Mouse (Mus musculus) liver, postnatal 0 days (tissue): ENCODE results near the gene Prss2. TPM values are rescaled to one million over a fixed set of nuclear protein-coding genes. Genes with fewer than 3 reads are reported as not detected.
"Not testable (repeated sequence)": the region's sequence is repeated elsewhere in the genome, so short reads cannot be mapped to it uniquely, and the experiment has no call there.

Experiments used
- ATAC-seq: fragments of 200-750 bp; cut with Nextera tagmentation; 2 replicates; pipeline ENCODE4 v1.8.0; 2017; ENCODE audit warnings: mild to moderate bottlenecking, moderate library complexity
- DNase-seq: peaks from one replicate; pipeline ENCODE4 v3.0.0-alpha.2; 2016
- H3K27ac ChIP-seq: fragments of 300-500 bp; sonication (generic); 2 replicates; pipeline ENCODE4 v1.5.1; 2014; ENCODE audit warnings: antibody characterized with exemption, moderate library complexity, mild to moderate bottlenecking, low read depth
- H3K27me3 ChIP-seq: fragments of 300-500 bp; sonication (generic); 2 replicates; pipeline ENCODE4 v1.6.1; 2014; ENCODE audit warnings: low read length, control low read depth, mixed read lengths; ENCODE audit not compliant: insufficient read depth
- H3K36me3 ChIP-seq: fragments of 300-500 bp; sonication (generic); replicated peaks from 2 replicates; pipeline ENCODE4 v1.6.1; 2014; ENCODE audit warnings: mild to moderate bottlenecking, control low read depth, low read length, moderate library complexity, mixed read lengths; ENCODE audit not compliant: insufficient read depth
- H3K4me1 ChIP-seq: fragments of 300-500 bp; sonication (generic); 2 replicates; pipeline ENCODE4 v1.6.1; 2014; ENCODE audit warnings: antibody characterized with exemption, mild to moderate bottlenecking, control low read depth; ENCODE audit not compliant: insufficient read depth
- H3K4me2 ChIP-seq: fragments of 300-500 bp; sonication (generic); 2 replicates; pipeline ENCODE4 v1.6.1; 2014; ENCODE audit warnings: low read depth, mild to moderate bottlenecking, low read length, moderate library complexity, mixed read lengths
- H3K4me3 ChIP-seq: fragments of 300-500 bp; sonication (generic); 2 replicates; pipeline ENCODE4 v1.5.1; 2014; ENCODE audit warnings: low read depth, low read length
- H3K9ac ChIP-seq: fragments of 300-500 bp; sonication (generic); replicated peaks from 2 replicates; pipeline ENCODE4 v1.6.1; 2014; ENCODE audit warnings: mild to moderate bottlenecking, moderate library complexity
- H3K9me3 ChIP-seq: fragments of 300-500 bp; sonication (generic); 2 replicates; pipeline ENCODE4 v1.6.1; 2016; ENCODE audit warnings: mild to moderate bottlenecking, control low read depth, low read length, mixed read lengths
- CTCF ChIP-seq: sonication (generic); IDR thresholded peaks from 2 replicates; pipeline ENCODE4 v1.5.1; 2016; ENCODE audit warnings: antibody characterized with exemption, low read depth
- EP300 ChIP-seq: IDR thresholded peaks from 2 replicates; pipeline ENCODE4 v1.6.1; 2016; ENCODE audit warnings: antibody characterized with exemption, low read depth, mild to moderate bottlenecking
- WGBS: fragments of 180-500 bp; shearing (Covaris S2); extraction: QIAGEN DNeasy Blood & Tissue Kit; methylation state at CpG from one replicate; pipeline ENCODE4 v1.1.7; 2014; ENCODE audit not compliant: insufficient replicate concordance; 5-methylcytosine and 5-hydroxymethylcytosine counted together
- polyA plus RNA-seq: library from polyadenylated mRNA; unstranded; fragments of >200 nt; fragmentation: Nextera tagmentation; extraction: Ambion mirVana; gene quantifications from 2 replicates; pipeline ENCODE4 v1.2.1, GENCODE M21; 2015

Prss2 gene
- polyA plus RNA-seq, 1 experiment from 2014 or later = 0.18 TPM

- H3K27ac ChIP-seq = not testable (repeated sequence)
Observed at GRCm38 (mm10) chr6:41529987-41530386, 8.4 kb downstream of the Prss2 start.

GRCm38 (mm10) chr6:41532181-41532580 lies 10.6 kb downstream of the Prss2 start:
- WGBS = 68% methylated on average over 4 of the region's 4 CpGs
- Histone ChIP-seq H3K36me3 (no peaks in the 10 kb centered on the region), H3K4me3 (no peak overlapping the region), H3K9ac (no peak overlapping the region), H3K9me3 (no peaks in the 10 kb centered on the region), H3K27me3 (no peaks in the 10 kb centered on the region), H3K27ac (no peak overlapping the region), H3K4me2 (no peak overlapping the region), H3K4me1 (no peaks in the 10 kb centered on the region)
- ATAC-seq = no peak
- no peak for DNase-seq
- TF ChIP-seq EP300 (no peak), CTCF (no peak)

More at GRCm38 (mm10) chr6:41529987-41530386, 8.4 kb downstream of the Prss2 start:
- not testable (repeated sequence) for H3K36me3 ChIP-seq, H3K4me3 ChIP-seq, H3K9ac ChIP-seq, DNase-seq, H3K4me2 ChIP-seq, H3K27me3 ChIP-seq, ATAC-seq, H3K9me3 ChIP-seq, H3K4me1 ChIP-seq
- TF ChIP-seq CTCF = peak; percentile 23; the same call in 1 of the 2 replicates
- WGBS = 34% methylated on average over 2 of the region's 2 CpGs

GRCm38 (mm10) chr6:41532687-41533284 lies 11.2 kb downstream of the Prss2 start:
- Histone ChIP-seq H3K9ac (no peak overlapping the region), H3K4me3 (no peak overlapping the region), H3K27me3 (no peaks in the 10 kb centered on the region), H3K36me3 (no peaks in the 10 kb centered on the region), H3K9me3 (no peaks in the 10 kb centered on the region), H3K4me1 (no peaks in the 10 kb centered on the region), H3K27ac (no peak overlapping the region), H3K4me2 (no peak overlapping the region)
- 64% methylated on average over 8 of the region's 8 CpGs for WGBS
- TF ChIP-seq EP300 (no peak), CTCF (no peak)
- ATAC-seq = no peak
- DNase-seq = no peak

- Histone ChIP-seq H3K4me1 (no peaks in the 10 kb centered on the region), H3K36me3 (no peaks in the 10 kb centered on the region), H3K9ac (no peak overlapping the region), H3K27me3 (no peaks in the 10 kb centered on the region), H3K4me2 (no peak overlapping the region), H3K9me3 (no peaks in the 10 kb centered on the region), H3K4me3 (no peak overlapping the region), H3K27ac (no peak overlapping the region)
- ATAC-seq = no peak
- DNase-seq = no peak
- TF ChIP-seq CTCF (no peak), EP300 (no peak)
- WGBS = 74% methylated on average over 1 of the region's 1 CpGs
Observed at GRCm38 (mm10) chr6:41537376-41537775, 15.8 kb downstream of the Prss2 start.

GRCm38 (mm10) chr6:41538296-41538695 lies 16.7 kb downstream of the Prss2 start:
- not testable (repeated sequence) for DNase-seq, H3K4me3 ChIP-seq, H3K9ac ChIP-seq, ATAC-seq, H3K9me3 ChIP-seq, H3K36me3 ChIP-seq, H3K27me3 ChIP-seq, H3K27ac ChIP-seq, H3K4me2 ChIP-seq, H3K4me1 ChIP-seq
- 85% methylated on average over 5 of the region's 8 CpGs for WGBS

- ATAC-seq = no peak
Observed at GRCm38 (mm10) chr6:41540746-41541145, 19.2 kb downstream of the Prss2 start.

GRCm38 (mm10) chr6:41541746-41542145 lies 20.2 kb downstream of the Prss2 start:
- TF ChIP-seq EP300 (no peak), CTCF (no peak)
- WGBS = 34% methylated on average over 1 of the region's 1 CpGs
- no peaks in the 10 kb centered on the region for H3K27me3 ChIP-seq
- H3K9me3 ChIP-seq = no peaks in the 10 kb centered on the region
- no peak overlapping the region for H3K27ac ChIP-seq
- no peak overlapping the region for H3K4me2 ChIP-seq
- DNase-seq (no peak), ATAC-seq (peak; percentile 27; the same call in 1 of the 2 replicates)
- H3K9ac ChIP-seq = no peak overlapping the region
- H3K4me1 ChIP-seq = no peaks in the 10 kb centered on the region
- no peak overlapping the region for H3K4me3 ChIP-seq
- no peaks in the 10 kb centered on the region for H3K36me3 ChIP-seq

More at GRCm38 (mm10) chr6:41540746-41541145, 19.2 kb downstream of the Prss2 start:
- Histone ChIP-seq H3K9me3 (no peaks in the 10 kb centered on the region), H3K36me3 (no peaks in the 10 kb centered on the region), H3K27ac (no peak overlapping the region), H3K4me3 (no peak overlapping the region), H3K9ac (no peak overlapping the region), H3K27me3 (no peaks in the 10 kb centered on the region), H3K4me2 (no peak overlapping the region), H3K4me1 (no peaks in the 10 kb centered on the region)
- no peak for DNase-seq
- TF ChIP-seq EP300 (peak; percentile 42), CTCF (no peak)
